Mouse (Mus musculus) cerebellum, postnatal 14 days (tissue): ENCODE measurements at regions not wholly inside any gene's neighbourhood (a gene's known extent, or its start where the extent isn't known, plus 50 kb on each side); places are given as distances from the start of the nearest gene placed in this dataset.
A peak's percentile ranks its signal among the peaks of the same experiment; 100 is the strongest.

Source experiments
- DNase-seq, 2 experiments: peaks; one replicate each; pipeline ENCODE4 v3.0.0; 2021; ENCODE audit warnings: mixed read lengths in 2 of 2

DNA sequence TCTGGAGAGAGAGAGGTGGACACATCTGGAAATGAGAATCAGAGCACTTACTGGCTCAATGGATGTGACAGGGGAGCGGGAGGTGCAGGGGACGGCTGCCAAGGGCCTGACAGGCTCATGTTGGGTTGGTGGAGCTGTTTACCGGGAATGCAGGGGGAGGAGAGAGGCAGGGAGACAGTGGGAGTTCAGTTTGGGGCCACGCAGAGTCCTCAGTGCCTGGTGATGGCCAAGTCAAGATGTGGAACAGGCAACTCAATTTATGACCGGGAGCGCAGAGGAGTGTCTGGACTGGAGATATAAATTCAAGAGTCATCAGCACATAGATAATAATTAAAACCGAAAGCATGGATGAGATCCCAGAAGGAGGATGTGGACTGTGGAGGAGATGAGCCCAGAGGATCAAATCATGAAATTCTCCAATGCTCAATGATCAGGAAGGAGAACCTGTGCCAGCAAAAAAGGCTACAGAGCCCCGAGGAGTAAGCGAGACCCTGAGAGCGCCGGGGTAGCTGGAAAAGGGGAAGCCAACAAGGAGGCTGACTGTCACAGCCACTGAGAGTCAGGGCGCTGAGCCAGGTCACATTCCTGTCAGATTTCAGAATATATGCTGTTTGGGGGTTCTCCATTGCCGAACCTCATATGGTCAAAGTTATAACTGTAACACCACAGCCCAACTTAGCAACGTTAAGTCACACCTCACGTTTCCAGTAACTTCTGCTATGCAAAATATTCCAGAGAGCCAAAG, 358.0 kb upstream of the Npvf start:
- DNase-seq: peak in 1 of 2 experiments; percentile 39

DNA sequence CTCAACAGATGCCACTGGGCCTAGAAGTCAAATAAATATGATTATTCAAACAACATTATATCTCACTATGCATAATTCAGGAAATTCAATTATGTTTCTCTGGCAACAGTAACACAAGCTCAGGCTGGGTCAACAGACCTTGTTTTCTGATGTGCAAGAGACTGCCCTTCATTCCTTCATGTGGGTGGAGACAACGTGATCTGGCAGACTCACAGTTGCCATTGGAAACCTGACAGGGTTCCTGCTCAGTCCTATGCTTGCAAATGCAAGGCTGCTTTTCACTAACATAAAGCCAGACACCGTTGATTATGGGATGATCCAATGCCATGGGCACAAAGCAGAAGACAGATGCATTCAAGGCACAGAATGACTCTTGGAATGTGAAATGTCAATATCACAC, 361.5 kb upstream of the Npvf start:
- peak; percentile 70 for DNase-seq

DNA sequence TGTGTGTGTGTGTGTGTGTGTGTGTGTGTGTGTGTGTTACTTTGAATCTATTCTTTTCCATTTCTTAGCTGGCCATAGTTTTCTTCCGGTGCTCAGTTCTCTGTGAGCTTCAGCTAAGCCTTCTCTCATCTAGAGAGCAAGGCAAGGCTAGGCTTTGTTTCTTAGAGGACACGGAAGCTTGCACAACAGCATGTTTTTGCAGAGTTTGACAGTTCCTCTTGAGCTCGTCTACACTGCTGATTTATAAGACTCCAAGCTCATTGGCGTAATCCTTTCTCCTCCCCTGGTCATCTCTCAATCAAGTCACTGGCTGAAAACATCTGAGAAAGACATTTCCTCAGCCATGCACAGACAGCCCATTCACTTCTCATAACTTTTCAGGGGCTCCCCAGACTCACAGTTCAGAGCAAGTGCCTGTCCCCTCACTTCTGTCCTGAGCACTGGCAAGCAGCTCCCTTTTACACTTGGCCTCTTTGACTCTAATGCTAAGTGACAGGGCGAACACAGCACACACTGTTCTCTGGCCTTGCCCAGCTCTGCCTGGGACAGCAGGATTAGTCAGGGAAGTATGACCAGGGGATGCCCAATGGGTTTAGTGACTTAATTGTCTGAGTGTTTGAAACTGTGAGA, 362.3 kb upstream of the Npvf start:
- peak; percentile 82 to 83 for DNase-seq

DNA sequence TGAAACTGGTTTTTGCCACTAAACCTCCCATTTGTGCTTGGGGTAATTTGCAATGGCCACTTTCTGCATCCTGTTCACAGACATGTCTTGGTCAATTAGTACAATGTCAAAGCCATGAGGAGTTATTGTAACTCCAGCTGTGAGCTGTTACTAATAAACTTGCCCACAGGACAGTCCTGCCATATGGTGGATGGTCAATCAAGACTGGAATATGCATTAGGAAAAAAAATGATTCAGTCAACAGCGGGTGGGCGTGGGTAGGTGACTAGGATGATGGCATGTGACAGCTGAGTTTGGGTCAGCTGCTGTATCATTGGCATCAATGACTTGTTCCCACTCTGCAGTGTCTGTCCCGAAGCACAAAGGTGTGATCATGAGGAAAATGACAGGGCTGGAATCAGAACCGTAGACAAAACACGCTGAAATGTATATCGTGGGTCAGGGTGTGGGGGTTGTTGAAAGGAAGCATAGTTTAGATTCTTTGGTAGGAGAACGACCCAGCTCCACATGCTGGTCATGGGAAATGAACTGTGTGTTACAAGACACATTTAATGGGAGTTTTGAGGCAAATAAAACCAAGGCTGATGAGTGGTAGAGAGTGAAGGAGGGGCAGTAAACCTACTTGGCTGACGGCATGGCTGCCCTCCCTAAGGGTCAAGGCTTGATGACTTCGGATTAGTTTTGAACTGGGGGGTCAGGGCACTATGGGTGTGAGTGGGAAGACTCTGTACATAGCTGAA, 363.2 kb upstream of the Npvf start:
- peak in 1 of 2 experiments; percentile 33 for DNase-seq

DNA sequence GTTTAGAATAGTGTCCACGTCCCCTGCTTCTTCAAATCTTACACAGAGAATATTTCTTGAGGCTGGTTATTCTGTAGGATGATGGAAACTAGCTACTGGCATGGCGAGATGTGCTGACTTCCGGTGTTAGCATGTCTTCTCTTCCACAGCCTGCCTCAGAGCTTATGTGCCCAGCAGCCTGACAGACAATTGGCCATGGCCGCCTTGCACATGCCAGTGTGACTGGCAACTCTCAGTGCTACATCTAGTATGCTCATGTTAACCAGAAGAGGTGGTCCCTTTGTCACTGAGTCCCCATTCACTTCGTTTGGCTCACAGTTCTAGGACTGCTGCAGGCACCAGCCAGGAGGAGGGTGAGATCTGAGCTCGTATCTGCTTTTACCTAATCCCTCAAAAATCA, 367.0 kb upstream of the Npvf start:
- DNase-seq: no peak

DNA sequence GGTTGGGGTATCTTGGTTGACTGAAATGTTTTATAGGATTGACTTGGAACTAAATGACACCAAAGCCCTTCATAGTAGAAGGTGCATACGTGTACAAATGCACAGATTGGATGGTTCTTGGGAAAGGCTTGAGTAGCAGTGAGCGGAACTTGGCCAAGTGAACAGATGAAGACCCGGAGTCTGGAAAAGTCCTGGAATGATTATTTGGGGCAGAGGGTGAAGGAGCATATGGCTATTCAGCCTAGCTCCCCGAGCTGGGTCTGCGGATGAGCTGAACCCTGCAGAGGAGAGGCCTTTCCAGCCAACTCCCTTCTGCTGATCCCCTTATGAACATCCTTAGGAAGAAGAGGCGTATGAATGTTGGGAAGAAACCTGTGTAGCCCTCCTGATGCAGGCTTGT, 369.1 kb upstream of the Npvf start:
- peak; percentile 61 to 77 for DNase-seq

DNA sequence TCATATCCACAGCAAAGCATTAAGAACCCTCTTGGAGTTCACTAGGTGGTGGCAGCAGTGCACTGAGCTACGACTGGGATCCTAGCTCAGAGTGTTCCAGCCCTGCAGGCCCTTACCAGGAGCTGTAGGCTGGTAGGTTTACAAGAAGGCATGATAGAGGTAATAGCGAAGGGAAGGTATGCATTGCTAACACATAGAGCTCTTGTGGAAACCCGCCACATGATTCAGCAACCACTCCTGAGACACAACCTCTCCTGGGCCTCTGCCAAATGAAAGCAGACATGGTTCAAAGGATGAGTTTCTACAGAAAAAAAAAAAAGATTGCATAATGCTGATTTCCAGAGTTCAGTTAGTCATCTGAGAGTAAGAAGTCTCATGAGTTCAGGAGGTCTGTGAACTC, 370.5 kb upstream of the Npvf start:
- DNase-seq: no peak

DNA sequence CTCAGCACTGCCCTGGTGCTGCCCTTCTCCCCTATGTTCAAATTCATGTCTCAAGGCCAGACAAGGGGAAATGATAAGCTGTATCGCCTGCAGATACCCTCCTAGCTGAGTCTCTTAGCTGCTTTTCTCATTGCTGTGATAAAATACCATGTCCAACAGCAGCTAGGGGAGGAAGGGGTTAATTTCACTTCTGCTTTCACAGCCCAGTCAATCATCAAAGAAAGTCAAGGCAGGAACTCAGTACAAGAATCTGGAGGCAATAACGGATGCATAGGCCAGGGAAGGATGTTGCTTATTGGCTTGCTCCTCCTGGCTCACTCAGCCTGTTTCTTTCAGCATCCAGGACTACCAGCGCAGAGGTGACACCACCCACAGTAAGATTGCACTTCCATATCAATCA, 371.2 kb upstream of the Npvf start:
- DNase-seq: no peak

DNA sequence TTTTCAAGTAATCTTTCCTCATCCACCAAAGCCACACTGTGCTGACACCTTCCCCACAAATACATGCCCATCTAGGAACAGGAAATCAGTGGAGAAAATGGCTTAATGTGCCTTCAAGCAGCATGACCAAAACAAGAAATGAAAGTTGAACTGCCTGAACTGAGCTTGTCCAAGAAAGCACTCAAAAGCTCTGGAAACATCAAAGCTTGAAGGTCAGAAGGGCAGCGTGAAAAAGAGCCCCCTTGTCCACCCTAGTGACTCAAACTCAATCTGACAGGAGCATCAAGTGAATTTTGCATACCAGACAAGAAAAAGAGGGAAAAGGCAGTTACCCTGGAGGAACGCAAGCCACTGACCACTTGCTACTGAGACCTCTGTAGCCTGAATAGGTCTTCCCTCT, 373.1 kb upstream of the Npvf start:
- DNase-seq: no peak

DNA sequence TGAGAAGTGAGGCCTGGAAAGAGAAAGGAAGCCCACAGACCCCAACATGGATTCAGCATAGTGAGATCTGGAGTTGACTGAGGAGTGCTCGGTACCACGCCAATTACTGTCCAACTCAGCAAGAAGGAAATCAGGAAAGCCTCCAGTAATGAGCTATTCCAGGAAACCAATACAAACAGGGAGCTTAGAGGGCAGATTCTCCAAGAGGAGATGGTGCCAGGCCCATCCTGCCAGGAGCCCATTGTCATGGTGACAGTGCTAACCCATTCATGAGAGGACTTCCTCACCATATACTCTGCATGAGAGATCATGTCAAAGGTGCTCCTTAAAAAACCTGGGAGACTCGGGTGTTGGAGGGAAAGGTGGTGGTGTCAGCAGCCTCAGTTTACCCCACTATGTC, 375.3 kb upstream of the Npvf start:
- peak; percentile 49 to 57 for DNase-seq

DNA sequence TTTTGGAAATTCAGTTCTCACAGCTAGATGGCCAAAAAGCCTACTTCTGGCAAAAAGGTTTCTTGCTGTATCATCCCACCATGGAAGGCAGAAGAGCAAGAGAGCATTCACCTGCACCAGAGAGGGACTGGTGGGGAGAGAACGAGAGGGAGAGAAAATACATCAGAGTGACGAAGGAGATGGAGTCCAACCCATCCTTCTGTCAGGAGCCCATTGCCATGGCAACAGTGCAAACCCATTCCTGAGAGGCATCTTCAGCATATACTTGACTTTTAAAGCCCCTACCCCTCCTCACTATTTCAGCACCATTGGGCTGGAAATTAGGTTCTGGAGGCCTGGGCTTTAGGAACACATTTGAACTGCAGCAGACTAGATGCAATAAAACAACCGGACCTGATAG, 375.7 kb upstream of the Npvf start:
- DNase-seq: peak in 1 of 2 experiments; percentile 21

DNA sequence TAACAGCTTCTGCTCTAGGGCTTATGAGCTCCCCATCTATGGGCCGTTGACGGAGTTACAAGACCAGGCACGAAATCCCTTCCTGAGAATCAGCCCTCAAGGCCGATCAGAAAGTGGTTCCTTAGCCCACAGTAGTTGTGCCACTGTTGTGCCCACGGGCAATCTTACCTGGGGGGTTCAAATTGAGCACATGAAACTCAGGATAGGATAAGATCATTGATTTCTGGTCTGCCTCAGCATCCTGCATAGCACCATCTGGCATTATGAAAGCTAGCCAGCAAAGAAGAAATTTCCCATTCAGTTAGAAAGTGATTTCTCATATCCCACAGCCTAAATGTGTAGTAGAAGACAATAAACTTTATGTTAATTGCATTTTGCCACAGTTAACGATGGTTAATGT, 379.6 kb upstream of the Npvf start:
- DNase-seq: peak in 1 of 2 experiments; percentile 65

DNA sequence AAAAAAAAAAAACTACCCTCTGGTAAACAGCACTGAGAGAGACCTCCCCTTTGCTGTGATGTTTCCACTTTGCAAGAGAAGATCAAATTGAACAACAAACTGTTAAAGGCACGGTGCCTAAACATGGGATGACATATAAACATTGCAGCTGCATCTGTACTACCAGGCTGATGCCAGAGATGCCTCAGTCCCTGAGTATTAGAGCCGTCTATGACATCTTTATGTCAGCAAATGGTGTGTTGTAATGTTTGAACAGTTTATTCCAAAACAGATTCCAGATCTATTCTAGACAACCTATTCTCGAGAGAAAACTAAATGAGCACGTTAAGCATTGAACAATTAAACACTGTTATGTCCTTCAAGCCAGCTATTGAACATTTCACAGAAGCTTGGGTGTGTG, 381.8 kb upstream of the Npvf start:
- DNase-seq: no peak

DNA sequence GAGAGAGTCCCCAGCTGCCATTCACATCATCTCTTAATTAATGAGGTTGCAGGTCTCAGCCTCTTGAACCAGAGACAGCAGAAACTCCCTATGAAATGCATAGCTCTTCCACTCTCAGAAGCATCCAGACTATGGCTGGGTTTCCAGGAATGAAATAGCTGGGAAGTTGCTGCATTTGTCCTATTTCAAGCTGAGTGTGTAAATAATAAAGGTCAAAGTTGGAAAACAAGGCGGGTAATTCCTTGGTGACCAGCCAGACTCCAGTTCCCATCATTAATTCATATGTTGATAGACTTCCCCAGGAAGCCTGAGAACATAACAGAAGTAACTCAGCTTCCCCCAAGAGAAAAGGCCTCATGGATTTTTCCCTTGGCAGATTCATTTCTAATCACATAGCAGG, 382.3 kb upstream of the Npvf start:
- no peak for DNase-seq

DNA sequence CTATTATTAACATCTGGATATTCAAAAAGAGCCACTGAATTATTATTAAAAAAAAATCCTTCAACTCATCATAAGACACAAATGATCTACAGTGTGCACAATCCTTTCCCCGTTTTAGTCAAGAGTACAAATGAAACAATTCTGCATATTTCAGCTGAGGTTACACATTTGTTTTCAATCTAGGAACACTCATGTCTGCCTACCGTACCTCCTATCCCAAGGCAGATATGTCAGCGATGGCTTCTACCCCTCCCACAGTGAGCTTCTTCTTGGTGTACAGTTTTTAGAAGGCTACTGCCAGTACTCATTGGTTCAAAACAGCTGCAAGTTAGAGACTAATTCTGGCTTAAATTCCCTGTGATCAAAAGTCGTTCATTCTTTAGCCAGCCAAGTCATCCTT, 382.7 kb upstream of the Npvf start:
- no peak for DNase-seq

DNA sequence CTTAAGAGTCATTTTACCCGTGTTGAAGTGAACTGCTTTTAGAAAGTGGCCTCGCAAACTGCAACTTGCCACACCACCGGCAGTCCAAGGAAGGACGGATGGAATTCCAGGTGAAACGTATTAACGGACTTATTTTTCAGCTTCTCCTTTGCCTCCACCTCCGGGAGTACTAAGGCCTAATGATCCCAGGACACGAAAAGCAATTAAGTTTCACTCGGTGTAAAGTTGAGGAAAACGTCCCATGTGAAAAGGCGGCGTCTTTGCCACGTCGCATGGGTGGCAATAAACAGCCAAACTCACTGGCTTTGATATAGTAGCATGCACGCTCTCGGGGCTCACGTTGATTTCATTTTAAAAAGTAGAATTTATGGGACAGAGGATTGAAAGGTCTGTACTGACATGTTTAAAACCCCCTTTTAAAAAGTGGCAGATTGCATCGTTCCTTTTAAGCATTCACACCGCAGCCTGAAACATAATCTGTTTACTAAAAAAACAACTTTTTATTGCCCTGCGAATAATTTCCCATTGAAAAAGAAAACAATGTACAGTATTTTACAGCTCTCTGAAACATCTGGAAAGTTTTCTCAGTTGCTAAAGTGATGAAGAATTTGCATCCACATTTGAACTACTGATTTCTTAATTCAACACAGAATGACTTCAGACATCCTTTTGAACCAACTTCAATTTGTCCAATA, 385.4 kb upstream of the Npvf start:
- DNase-seq: no peak

DNA sequence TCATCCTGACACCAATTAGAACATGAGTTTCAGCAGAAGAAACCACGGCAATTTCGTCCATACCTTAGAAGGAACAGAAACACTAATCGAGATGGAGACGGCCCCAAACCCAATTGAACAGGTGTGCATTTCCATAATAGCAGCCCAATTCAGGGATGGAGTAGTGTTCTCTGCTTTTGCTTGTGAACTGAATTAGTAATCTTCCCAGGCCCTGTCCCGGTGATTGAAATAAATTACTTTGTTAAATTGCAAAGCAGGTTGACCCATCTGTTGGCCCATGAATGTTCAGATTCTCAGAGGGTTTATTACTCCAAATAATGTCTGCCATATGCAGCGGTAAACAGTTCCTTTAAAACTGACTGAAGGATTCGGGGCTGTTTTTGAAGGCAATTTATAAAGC, 388.5 kb upstream of the Nfe2l3 start:
- no peak for DNase-seq

DNA sequence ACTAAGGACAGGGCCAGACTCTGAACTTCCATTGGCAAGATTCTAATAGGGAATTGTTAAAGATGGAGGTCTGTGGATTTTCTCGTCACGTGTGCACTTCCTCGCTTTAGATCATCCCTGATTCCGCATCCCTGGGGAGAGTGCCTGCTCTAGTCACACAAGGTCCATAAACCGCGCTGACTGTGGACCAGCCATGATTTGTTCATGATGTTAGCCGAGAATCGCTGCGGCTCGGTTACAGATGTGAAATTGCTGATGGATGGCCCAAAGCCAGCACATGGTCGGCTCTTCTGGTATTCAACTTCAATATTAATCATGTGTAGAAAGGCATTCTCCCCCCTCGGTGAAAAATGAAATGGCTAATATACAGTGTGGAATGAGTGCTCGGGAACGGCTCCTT, 387.6 kb upstream of the Nfe2l3 start:
- DNase-seq: no peak

DNA sequence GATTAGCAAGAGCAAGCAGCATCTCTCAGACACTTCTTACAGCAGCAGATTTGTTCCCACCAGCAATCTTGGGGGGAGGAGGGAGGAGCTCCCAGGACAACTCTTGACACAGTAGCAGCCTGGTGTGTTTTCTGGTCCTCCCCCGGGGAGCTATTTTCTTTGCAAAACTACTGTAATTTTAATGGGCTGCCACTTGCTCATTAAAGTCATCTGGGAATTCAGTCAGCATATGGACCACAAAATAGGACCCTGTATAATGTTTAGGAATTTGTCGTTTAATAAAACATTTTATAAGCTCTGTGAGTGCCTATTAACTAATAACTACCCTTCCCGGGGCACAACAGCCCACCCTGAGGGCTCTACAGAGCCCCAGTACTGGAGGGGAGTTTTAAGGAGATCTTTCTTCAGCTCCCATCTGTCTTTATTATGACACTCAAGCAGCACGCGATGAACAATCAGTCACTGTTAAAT, 380.0 kb upstream of the Nfe2l3 start:
- no peak for DNase-seq

DNA sequence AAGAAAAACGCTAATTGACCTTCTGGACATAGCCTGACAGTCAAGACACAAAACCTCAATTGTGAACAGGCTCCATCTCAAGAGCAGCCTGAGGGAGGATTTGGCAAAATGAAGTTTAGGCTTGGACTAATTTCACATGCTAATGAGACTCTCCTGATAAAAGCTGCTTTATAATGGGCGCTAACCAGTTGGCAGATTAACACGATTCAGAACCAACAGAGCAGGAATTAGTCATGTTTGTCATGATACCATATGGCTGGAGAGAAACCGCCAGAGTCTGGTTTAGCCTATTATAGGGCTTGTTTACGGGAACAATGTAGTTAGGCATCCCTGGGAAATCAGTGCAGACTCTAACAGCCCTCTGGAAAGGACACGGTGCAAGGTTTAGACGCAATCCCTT, 375.2 kb upstream of the Nfe2l3 start:
- peak; percentile 30 to 56 for DNase-seq

DNA sequence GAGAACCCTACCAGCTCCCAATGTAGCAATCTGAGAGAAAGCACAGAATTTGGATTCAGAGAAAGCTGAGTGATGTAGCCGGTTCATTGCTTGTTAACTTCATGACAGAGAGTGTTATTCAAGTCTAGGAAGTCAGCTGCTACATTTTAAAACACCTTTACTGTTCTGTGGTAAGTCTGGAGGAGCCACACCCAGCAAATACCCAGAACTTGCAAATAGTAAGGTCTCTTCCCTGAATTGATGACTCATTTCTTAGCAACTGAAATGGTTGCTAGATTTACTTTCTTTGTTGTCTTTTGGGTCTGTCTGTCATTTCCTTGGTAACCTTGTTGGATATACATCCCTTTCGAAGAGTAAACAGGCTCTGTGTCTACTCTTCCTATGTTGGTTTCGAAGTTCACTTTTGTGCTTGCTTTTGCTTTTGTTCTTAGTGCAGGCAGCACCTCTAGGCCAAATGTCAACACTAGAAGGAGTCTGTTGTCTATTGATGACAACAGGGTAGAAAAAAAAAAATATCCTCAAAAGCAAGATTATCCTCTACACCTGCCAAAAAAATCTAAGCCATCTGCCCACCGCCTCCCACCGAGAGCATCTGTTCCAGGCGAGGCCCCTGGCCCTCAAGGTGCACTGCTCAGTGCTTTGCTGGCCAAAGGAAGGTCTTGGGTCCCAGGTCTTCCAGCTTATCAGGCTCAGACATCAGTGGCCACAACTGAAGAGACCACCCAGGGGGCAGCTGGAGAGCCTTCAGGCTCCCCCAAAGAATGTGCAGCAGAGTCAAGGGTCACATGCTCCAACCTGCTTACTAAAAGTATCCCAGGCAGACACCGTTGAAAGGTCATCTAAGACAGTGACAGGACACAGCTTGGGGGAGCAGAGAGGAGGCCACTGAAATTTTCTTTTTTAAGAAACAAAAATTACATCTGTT, 372.3 kb upstream of the Nfe2l3 start:
- DNase-seq: peak; percentile 51 to 70
